8 mouse cellular contexts compared by ENCODE assay signal in genomic region chr9:56936861-56937222, GRCm38 (mm10). TPM values are rescaled to one million over a fixed set of nuclear protein-coding genes. Genes with fewer than 3 reads are reported as not detected.
DNase-seq lines count a peak whose midpoint lies in the region; ATAC-seq and TF ChIP-seq lines count a peak whose summit lies in the region.

No protein-coding gene starts in this region.

- no peak for DNase-seq in heart, postnatal 0 days (ENCODE audit: low spot score)
- no peak for DNase-seq in heart, adult 18-20 months
- DNase-seq in MN1 (ENCODE audit: low spot score): peak; percentile 76
- no peak for DNase-seq in midbrain, embryonic 11.5 days (ENCODE audit: low spot score, missing footprints)
- no peak for DNase-seq in urinary bladder, postnatal 4 days (ENCODE audit: low spot score in 2 of 2)
- no peak for DNase-seq in right cerebral cortex, postnatal 10 days (ENCODE audit: low spot score in 2 of 2)
- DNase-seq in ovary, adult 18-20 months (ENCODE audit: low spot score): no peak

- H3K4me1 ChIP-seq in heart, postnatal 0 days (ENCODE audit: control insufficient read depth, insufficient read depth): peaks cover 5% of the 10 kb centered on the region; the same call in 1 of the 2 replicates
- H3K4me1 ChIP-seq in hindbrain, embryonic 12.5 days: peaks cover 15% of the 10 kb centered on the region
- H3K4me1 ChIP-seq in midbrain, embryonic 11.5 days (ENCODE audit: control insufficient read depth, insufficient read depth, low read length): peaks cover 12% of the 10 kb centered on the region

- ATAC-seq in heart, postnatal 0 days (ENCODE audit: insufficient read depth, low read depth): no peak
- 0 out of 2 replicates have a peak, but pooled peaks have one; percentile 5 for ATAC-seq in hindbrain, embryonic 12.5 days (ENCODE audit: low FRiP score)
- ATAC-seq in midbrain, embryonic 11.5 days (ENCODE audit: low FRiP score): 0 out of 2 replicates have a peak, but pooled peaks have one; percentile 1

- 14% methylated on average over 6 of the region's 6 CpGs for WGBS in heart, postnatal 0 days
- 18% methylated on average over 6 of the region's 6 CpGs for WGBS in hindbrain, embryonic 12.5 days
- 21% methylated on average over 6 of the region's 6 CpGs for WGBS in midbrain, embryonic 11.5 days

- TF ChIP-seq CTCF in heart, postnatal 0 days (IDR thresholded peaks at IDR 0.05; ENCODE audit: low read depth): no peak

- H3K4me2 ChIP-seq in heart, postnatal 0 days (ENCODE audit: low read depth, low read length): peak overlapping the region; percentile 73
- peak overlapping the region; percentile 91 for H3K4me2 ChIP-seq in hindbrain, embryonic 12.5 days (replicated peaks)
- peak overlapping the region; percentile 46 for H3K4me2 ChIP-seq in midbrain, embryonic 11.5 days

- no peaks in the 10 kb centered on the region for H3K36me3 ChIP-seq in heart, postnatal 0 days (replicated peaks; ENCODE audit: control insufficient read depth, insufficient read depth, low read length)
- H3K36me3 ChIP-seq in hindbrain, embryonic 12.5 days: no peaks in the 10 kb centered on the region
- no peaks in the 10 kb centered on the region for H3K36me3 ChIP-seq in midbrain, embryonic 11.5 days (ENCODE audit: control insufficient read depth, insufficient read depth, low read length)

- peak overlapping the region; percentile 64 for H3K27ac ChIP-seq in heart, postnatal 0 days (ENCODE audit: low read depth)
- no peak overlapping the region for H3K27ac ChIP-seq in hindbrain, embryonic 12.5 days
- no peak overlapping the region for H3K27ac ChIP-seq in midbrain, embryonic 11.5 days (ENCODE audit: low read depth, low read length)

- H3K9ac ChIP-seq in heart, postnatal 0 days (replicated peaks; ENCODE audit: low read depth, low read length): no peak overlapping the region
- peak overlapping the region; percentile 38; the same call in 1 of the 2 replicates for H3K9ac ChIP-seq in hindbrain, embryonic 12.5 days
- peak overlapping the region; percentile 17; the same call in 1 of the 2 replicates for H3K9ac ChIP-seq in midbrain, embryonic 11.5 days (ENCODE audit: low read length)

- TF ChIP-seq EP300 in heart, postnatal 0 days (IDR thresholded peaks at IDR 0.05; ENCODE audit: low read depth): no peak

- no peaks in the 10 kb centered on the region for H3K9me3 ChIP-seq in heart, postnatal 0 days (replicated peaks; ENCODE audit: control insufficient read depth, low read length)
- no peaks in the 10 kb centered on the region for H3K9me3 ChIP-seq in hindbrain, embryonic 12.5 days (replicated peaks)
- no peaks in the 10 kb centered on the region for H3K9me3 ChIP-seq in midbrain, embryonic 11.5 days (ENCODE audit: control insufficient read depth, low read length)

- no peaks in the 10 kb centered on the region for H3K27me3 ChIP-seq in heart, postnatal 0 days (ENCODE audit: control insufficient read depth, insufficient read depth, low read length)
- no peaks in the 10 kb centered on the region for H3K27me3 ChIP-seq in hindbrain, embryonic 12.5 days
- H3K27me3 ChIP-seq in midbrain, embryonic 11.5 days (ENCODE audit: control insufficient read depth, insufficient read depth, low read length): no peaks in the 10 kb centered on the region

- H3K4me3 ChIP-seq in heart, postnatal 0 days (ENCODE audit: low read depth, low read length): peak overlapping the region; percentile 62
- peak overlapping the region; percentile 85 for H3K4me3 ChIP-seq in hindbrain, embryonic 12.5 days
- peak overlapping the region; percentile 83 for H3K4me3 ChIP-seq in midbrain, embryonic 11.5 days (ENCODE audit: low read depth, low read length)

RNA-seq across cellular contexts. Expression of gene Imp3, which starts 0.4 kb away (rescaled TPM):
- 178 and 179 TPM in 2 replicates for total RNA-seq in heart, postnatal 0 days (2014; rRNA removed; ENCODE audit: low replicate concordance)
- 58.1 and 63.1 TPM in 2 replicates for polyA plus RNA-seq in heart, postnatal 0 days (2015; fragmentation: Nextera tagmentation; extraction: Ambion mirVana)
- 10 to 100 TPM; 55.8 to 58.3 TPM for total RNA-seq in heart, adult 18-20 months (2021)
- 60.9 and 62.7 TPM in 2 replicates for polyA plus RNA-seq in hindbrain, embryonic 12.5 days (2016; fragmentation: Nextera tagmentation; extraction: Ambion mirVana)
- 57.0 and 69.4 TPM in 2 replicates for polyA plus RNA-seq in midbrain, embryonic 11.5 days (2014; fragmentation: Nextera tagmentation; extraction: Ambion mirVana)

RNA-seq across cellular contexts. Expression of gene Snx33, which starts 8.7 kb away (rescaled TPM):
- 11.4 and 13.5 TPM in 2 replicates for total RNA-seq in heart, postnatal 0 days (2014; rRNA removed; ENCODE audit: low replicate concordance)
- polyA plus RNA-seq in heart, postnatal 0 days (2015; fragmentation: Nextera tagmentation; extraction: Ambion mirVana): 4.4 and 5.2 TPM in 2 replicates
- total RNA-seq in heart, adult 18-20 months (2021): 1 to 10 TPM; 7.0 to 8.2 TPM
- polyA plus RNA-seq in hindbrain, embryonic 12.5 days (2016; fragmentation: Nextera tagmentation; extraction: Ambion mirVana): 7.2 and 7.3 TPM in 2 replicates
- 4.8 and 4.9 TPM in 2 replicates for polyA plus RNA-seq in midbrain, embryonic 11.5 days (2014; fragmentation: Nextera tagmentation; extraction: Ambion mirVana)

RNA-seq across cellular contexts. Expression of gene Snupn, which starts 13.8 kb away (rescaled TPM):
- total RNA-seq in heart, postnatal 0 days (2014; rRNA removed; ENCODE audit: low replicate concordance): 2.8 and 9.6 TPM in 2 replicates
- 14.9 and 15.8 TPM in 2 replicates for polyA plus RNA-seq in heart, postnatal 0 days (2015; fragmentation: Nextera tagmentation; extraction: Ambion mirVana)
- 10 to 100 TPM; 10.6 to 11.2 TPM for total RNA-seq in heart, adult 18-20 months (2021)
- 24.7 and 25.3 TPM in 2 replicates for polyA plus RNA-seq in hindbrain, embryonic 12.5 days (2016; fragmentation: Nextera tagmentation; extraction: Ambion mirVana)
- 28.1 and 28.4 TPM in 2 replicates for polyA plus RNA-seq in midbrain, embryonic 11.5 days (2014; fragmentation: Nextera tagmentation; extraction: Ambion mirVana)

RNA-seq across cellular contexts. Expression of gene Ptpn9, which starts 57.9 kb away (rescaled TPM):
- 22.2 and 22.6 TPM in 2 replicates for total RNA-seq in heart, postnatal 0 days (2014; rRNA removed; ENCODE audit: low replicate concordance)
- 7.8 and 8.9 TPM in 2 replicates for polyA plus RNA-seq in heart, postnatal 0 days (2015; fragmentation: Nextera tagmentation; extraction: Ambion mirVana)
- total RNA-seq in heart, adult 18-20 months (2021): 10 to 100 TPM in 1 of 2 experiments, 1 to 10 TPM in 1; 9.3 to 10.1 TPM
- 34.0 and 34.9 TPM in 2 replicates for polyA plus RNA-seq in hindbrain, embryonic 12.5 days (2016; fragmentation: Nextera tagmentation; extraction: Ambion mirVana)
- polyA plus RNA-seq in midbrain, embryonic 11.5 days (2014; fragmentation: Nextera tagmentation; extraction: Ambion mirVana): 30.9 and 31.6 TPM in 2 replicates
